Mouse (Mus musculus) CH12.LX (cell line): ENCODE measurements around the gene Zbtb49. TPM values are rescaled to one million over a fixed set of nuclear protein-coding genes. Genes with fewer than 3 reads are reported as not detected.

Source experiments
- DNase-seq: peaks from one replicate; pipeline ENCODE4 v3.0.0-alpha.2; 2013; ENCODE audit errors: extremely low read depth
- H3K27ac ChIP-seq: 2 replicates; pipeline ENCODE4 v1.5.1; 2012; ENCODE audit warnings: low read depth, mild to moderate bottlenecking, control low read depth, moderate library complexity; ENCODE audit not compliant: insufficient read depth
- H3K27me3 ChIP-seq: replicated peaks from 2 replicates; pipeline ENCODE3; 2012; ENCODE audit warnings: inconsistent platforms
- H3K36me3 ChIP-seq, 2 experiments: replicated peaks in 1 of 2; 2 replicates each; pipeline versions ENCODE3 to v1.6.1; 2012; ENCODE audit warnings: inconsistent platforms in 1 of 2, low read length in 1 of 2, mild to moderate bottlenecking in 1 of 2, mixed read lengths in 1 of 2, moderate library complexity in 1 of 2; ENCODE audit not compliant: control insufficient read depth in 1 of 2, insufficient read depth in 1 of 2
- H3K4me1 ChIP-seq, 2 experiments: 2 replicates each; pipeline ENCODE4 v1.6.1; 2012; ENCODE audit warnings: inconsistent platforms in 1 of 2, moderate library complexity in 1 of 2; ENCODE audit not compliant: insufficient read depth in 2 of 2, control insufficient read depth in 1 of 2
- H3K4me2 ChIP-seq: 2 replicates; pipeline ENCODE4 v1.6.1; 2012; ENCODE audit warnings: low read depth, mild to moderate bottlenecking, control low read depth; ENCODE audit not compliant: poor library complexity, insufficient read depth, severe bottlenecking
- H3K4me3 ChIP-seq, 3 experiments: fragments of 150-350 bp in 1 of 3; sonication (generic) in 1 of 3; replicated peaks in 1 of 3; 2 replicates each; pipeline versions ENCODE3 to v1.5.1; 2011 to 2012; ENCODE audit warnings: low read depth in 2 of 3, low read length in 2 of 3, mild to moderate bottlenecking in 2 of 3, moderate library complexity in 2 of 3, control low read depth in 1 of 3, improper control_type of control experiment in 1 of 3, inconsistent platforms in 1 of 3, mixed read lengths in 1 of 3; ENCODE audit not compliant: poor library complexity in 1 of 3
- H3K79me2 ChIP-seq: replicated peaks from 2 replicates; pipeline ENCODE4 v1.6.1; 2012; ENCODE audit warnings: mild to moderate bottlenecking, moderate library complexity; ENCODE audit not compliant: control insufficient read depth, poor library complexity, insufficient read depth, severe bottlenecking; ENCODE audit errors: extremely low read depth
- H3K9ac ChIP-seq: 2 replicates; pipeline ENCODE4 v1.6.1; 2012; ENCODE audit warnings: low read depth, mild to moderate bottlenecking, control low read depth, moderate library complexity; ENCODE audit not compliant: insufficient read depth
- H3K9me3 ChIP-seq: replicated peaks from 2 replicates; pipeline ENCODE3; 2012; ENCODE audit warnings: low read length, inconsistent platforms, mixed read lengths
- CHD1 ChIP-seq: IDR thresholded peaks from 2 replicates; pipeline ENCODE4 v1.6.1; 2012; ENCODE audit warnings: low read depth, low read length, improper control_type of control experiment, inconsistent platforms
- ELF1 ChIP-seq: IDR thresholded peaks from 2 replicates; pipeline ENCODE4 v1.6.1; 2014; ENCODE audit warnings: low read depth, mild to moderate bottlenecking, inconsistent platforms, low read length, improper control_type of control experiment
- EP300 ChIP-seq: IDR thresholded peaks from 2 replicates; pipeline ENCODE4 v1.6.1; 2011; ENCODE audit warnings: low read length, improper control_type of control experiment
- JUN ChIP-seq: IDR thresholded peaks from 2 replicates; pipeline ENCODE4 v1.6.1; 2011; ENCODE audit warnings: low read depth, mild to moderate bottlenecking, low read length, improper control_type of control experiment, moderate library complexity; ENCODE audit not compliant: insufficient read depth
- JUND ChIP-seq: conservative IDR thresholded peaks from 2 replicates; pipeline ENCODE4 v1.6.1; 2011; ENCODE audit warnings: low read depth, low read length, improper control_type of control experiment
- KAT2A ChIP-seq: IDR thresholded peaks from 2 replicates; pipeline ENCODE4 v1.6.1; 2012; ENCODE audit warnings: low read length, improper control_type of control experiment, inconsistent platforms; ENCODE audit not compliant: insufficient replicate concordance
- MAFK ChIP-seq: IDR thresholded peaks from 2 replicates; pipeline ENCODE4 v1.6.1; 2011; ENCODE audit warnings: low read length, improper control_type of control experiment; ENCODE audit not compliant: insufficient replicate concordance
- MAX ChIP-seq: IDR thresholded peaks from 2 replicates; pipeline ENCODE4 v1.6.1; 2011; ENCODE audit warnings: low read length, improper control_type of control experiment
- MAZ ChIP-seq: IDR thresholded peaks from 2 replicates; pipeline ENCODE4 v1.6.1; 2012; ENCODE audit warnings: low read depth, mild to moderate bottlenecking, inconsistent platforms, low read length, improper control_type of control experiment, moderate library complexity
- MEF2A ChIP-seq: IDR thresholded peaks from 2 replicates; pipeline ENCODE4 v1.6.1; 2014; ENCODE audit warnings: low read depth, mild to moderate bottlenecking, inconsistent platforms, low read length, improper control_type of control experiment, borderline replicate concordance
- MXI1 ChIP-seq: IDR thresholded peaks from 2 replicates; pipeline ENCODE4 v1.6.1; 2011; ENCODE audit warnings: mild to moderate bottlenecking, low read depth, low read length, improper control_type of control experiment
- POLR2A ChIP-seq: IDR thresholded peaks from 2 replicates; pipeline ENCODE4 v1.6.1; 2011; ENCODE audit warnings: low read depth, mild to moderate bottlenecking, improper control_type of control experiment, low read length
- RAD21 ChIP-seq: IDR thresholded peaks from 2 replicates; pipeline ENCODE4 v1.6.1; 2011; ENCODE audit warnings: low read depth, mild to moderate bottlenecking, low read length, improper control_type of control experiment, moderate library complexity
- RCOR1 ChIP-seq: conservative IDR thresholded peaks from 2 replicates; pipeline ENCODE4 v1.6.1; 2012; ENCODE audit warnings: low read depth, mild to moderate bottlenecking, inconsistent platforms, low read length, improper control_type of control experiment
- SIN3A ChIP-seq: IDR thresholded peaks from 2 replicates; pipeline ENCODE4 v1.6.1; 2012; ENCODE audit warnings: low read length, improper control_type of control experiment, inconsistent platforms
- TCF12 ChIP-seq: IDR thresholded peaks from 2 replicates; pipeline ENCODE4 v1.6.1; 2014; ENCODE audit warnings: low read depth, mild to moderate bottlenecking, inconsistent platforms, low read length, improper control_type of control experiment
- USF2 ChIP-seq: conservative IDR thresholded peaks from 2 replicates; pipeline ENCODE4 v1.6.1; 2011; ENCODE audit warnings: low read depth, low read length, improper control_type of control experiment
- ZNF384 ChIP-seq: IDR thresholded peaks from 2 replicates; pipeline ENCODE4 v1.6.1; 2012; ENCODE audit warnings: low read depth, low read length, improper control_type of control experiment, inconsistent platforms
- dilution Hi-C: fragments of 300-500 bp; cut with MboI; formaldehyde crosslinking; loops from 2 replicates; pipeline ENCODE4 v1.14.3; 2020; ENCODE audit warnings: low sequenced_read_pairs; ENCODE audit not compliant: extremely low pct_unique_long_range_greater_than_20kb, extremely low pct_ligation_motif_present
- in situ Hi-C: fragments of 300-500 bp; cut with MboI; formaldehyde crosslinking; loops from 3 replicates; pipeline ENCODE4 v1.14.3; 2019; ENCODE audit warnings: low sequenced_read_pairs, low pct_ligation_motif_present, low pct_unique_long_range_greater_than_20kb, mixed read lengths
- polyA plus RNA-seq: library from polyadenylated mRNA; unstranded; fragments of >175 nt; gene quantifications from 2 replicates; pipeline ENCODE4 v1.2.1, GENCODE M21; 2012; ENCODE audit warnings: low read depth; ENCODE audit not compliant: insufficient read length
- total RNA-seq, 2 experiments: library from RNA; depleted of rRNA; stranded (reverse); fragments of 300-350 nt in 1 of 2; fragments of >200 nt in 1 of 2; gene quantifications; 2 replicates each; pipeline ENCODE4 v1.2.3; 2012 to 2014

Gene Zbtb49
- total and polyA plus RNA-seq, 3 experiments = 4.7 to 8.2 (median 4.9) TPM

GRCm38 (mm10) chr5:38241473-38241834, 21.2 kb upstream of the Zbtb49 start:
- no peak overlapping the region for H3K4me2 ChIP-seq
- no peak for TF ChIP-seq MAX
- TF ChIP-seq USF2 = no peak
- no peak for TF ChIP-seq RCOR1
- no peak for TF ChIP-seq ZNF384
- no peak for TF ChIP-seq TCF12
- TF ChIP-seq ELF1 = no peak
- TF ChIP-seq KAT2A = no peak
- TF ChIP-seq JUN = no peak
- no peak for TF ChIP-seq MAFK
- TF ChIP-seq MEF2A = no peak
- in situ Hi-C loops (no loop called here), dilution Hi-C loops (no loop called here)
- H3K36me3 ChIP-seq = peaks cover 0 to 6% of the 10 kb centered on the region in 2 experiments
- no peak overlapping the region for H3K27ac ChIP-seq
- H3K9me3 ChIP-seq = no peaks in the 10 kb centered on the region
- no peaks in the 10 kb centered on the region for H3K4me1 ChIP-seq
- no peaks in the 10 kb centered on the region for H3K79me2 ChIP-seq
- H3K9ac ChIP-seq = no peak overlapping the region
- no peak for DNase-seq
- no peaks in the 10 kb centered on the region for H3K27me3 ChIP-seq
- H3K4me3 ChIP-seq = no peak overlapping the region

- H3K4me3 ChIP-seq = no peak overlapping the region
- no peaks in the 10 kb centered on the region for H3K9me3 ChIP-seq
- TF ChIP-seq RCOR1 = no peak
- no peak for TF ChIP-seq EP300
- TF ChIP-seq ELF1 = no peak
- no peak for TF ChIP-seq SIN3A
- TF ChIP-seq USF2 = no peak
- no peak for TF ChIP-seq CHD1
- TF ChIP-seq JUND = no peak
- no peak for TF ChIP-seq RAD21
- TF ChIP-seq POLR2A = no peak
- TF ChIP-seq MAZ = no peak
- no peak for TF ChIP-seq MXI1
- H3K27ac ChIP-seq = no peak overlapping the region
- no peaks in the 10 kb centered on the region for H3K27me3 ChIP-seq
- no peak for DNase-seq
- no peaks in the 10 kb centered on the region for H3K79me2 ChIP-seq
- dilution Hi-C loops = no loop called here
- H3K9ac ChIP-seq = no peak overlapping the region
- H3K4me1 ChIP-seq = no peaks in the 10 kb centered on the region
- in situ Hi-C loops = no loop called here
- peaks cover 0 to 11% of the 10 kb centered on the region in 2 experiments for H3K36me3 ChIP-seq
- H3K4me2 ChIP-seq = no peak overlapping the region
Observed at GRCm38 (mm10) chr5:38240727-38241472, 20.6 kb upstream of the Zbtb49 start.
